Mouse (Mus musculus) thymus, postnatal 25 days (tissue): ENCODE data around the gene 1700030J22Rik.

Experiments
- DNase-seq: peaks from one replicate; pipeline ENCODE4 v3.0.0; 2022

Gene 1700030J22Rik

GRCm38 (mm10) chr8:116978631-116979256 lies at the start of gene 1700030J22Rik:
TSS of gene 1700030J22Rik (minus strand) at chr8:116978959.
- DNase-seq, result peak; percentile 99

GRCm38 (mm10) chr8:117027601-117028000 lies 48.8 kb upstream of the 1700030J22Rik start:
- DNase-seq, result no peak

GRCm38 (mm10) chr8:117022297-117022993 lies 43.7 kb upstream of the 1700030J22Rik start:
- no peak for DNase-seq

- DNase-seq, result no peak
Observed at GRCm38 (mm10) chr8:117019323-117020275, 40.8 kb upstream of the 1700030J22Rik start.

GRCm38 (mm10) chr8:117017896-117018295 lies 39.1 kb upstream of the 1700030J22Rik start:
- DNase-seq, result no peak

- DNase-seq, result no peak
Observed at GRCm38 (mm10) chr8:117017006-117017405, 38.2 kb upstream of the 1700030J22Rik start.

- DNase-seq, result no peak
Observed at GRCm38 (mm10) chr8:117015670-117016069, 36.9 kb upstream of the 1700030J22Rik start.

GRCm38 (mm10) chr8:117011366-117011765 lies 32.6 kb upstream of the 1700030J22Rik start:
- DNase-seq, result no peak

- no peak for DNase-seq
Observed at GRCm38 (mm10) chr8:116994016-116994716, 15.4 kb upstream of the 1700030J22Rik start.

GRCm38 (mm10) chr8:116993095-116993867 lies 14.5 kb upstream of the 1700030J22Rik start, which contains the start of gene Gcsh:
TSS of gene Gcsh (minus strand) at chr8:116993537.
- peak; percentile 97 for DNase-seq

GRCm38 (mm10) chr8:116992176-116992971 lies 13.6 kb upstream of the 1700030J22Rik start:
- peak; percentile 39 for DNase-seq

GRCm38 (mm10) chr8:116991241-116991640 lies 12.5 kb upstream of the 1700030J22Rik start:
- no peak for DNase-seq

GRCm38 (mm10) chr8:116989842-116990241 lies 11.1 kb upstream of the 1700030J22Rik start:
- DNase-seq, result no peak

- peak; percentile 63 for DNase-seq
Observed at GRCm38 (mm10) chr8:116980117-116980516, 1.4 kb upstream of the 1700030J22Rik start.

- DNase-seq, result no peak
Observed at GRCm38 (mm10) chr8:116978052-116978451, 707 bp downstream of the 1700030J22Rik start.

- no peak for DNase-seq
Observed at GRCm38 (mm10) chr8:116975606-116976005, 3.2 kb downstream of the 1700030J22Rik start.

GRCm38 (mm10) chr8:116975066-116975465 lies 3.7 kb downstream of the 1700030J22Rik start:
- no peak for DNase-seq

- no peak for DNase-seq
Observed at GRCm38 (mm10) chr8:116969531-116969930, 9.2 kb downstream of the 1700030J22Rik start.

GRCm38 (mm10) chr8:116954415-116954814 lies 24.3 kb downstream of the 1700030J22Rik start:
- no peak for DNase-seq

GRCm38 (mm10) chr8:116952428-116952827 lies 26.3 kb downstream of the 1700030J22Rik start:
- DNase-seq, result peak; percentile 76

GRCm38 (mm10) chr8:116951778-116952177 lies 27.0 kb downstream of the 1700030J22Rik start:
- DNase-seq, result no peak
